Mouse (Mus musculus) Muller cell, postnatal 12 days (primary cell): ENCODE measurements around the gene Amd2.

Experiments
- DNase-seq: peaks from one replicate; pipeline ENCODE4 v3.0.0-alpha.2; 2015; ENCODE audit errors: inconsistent ontology term

The Amd2 gene

DNA sequence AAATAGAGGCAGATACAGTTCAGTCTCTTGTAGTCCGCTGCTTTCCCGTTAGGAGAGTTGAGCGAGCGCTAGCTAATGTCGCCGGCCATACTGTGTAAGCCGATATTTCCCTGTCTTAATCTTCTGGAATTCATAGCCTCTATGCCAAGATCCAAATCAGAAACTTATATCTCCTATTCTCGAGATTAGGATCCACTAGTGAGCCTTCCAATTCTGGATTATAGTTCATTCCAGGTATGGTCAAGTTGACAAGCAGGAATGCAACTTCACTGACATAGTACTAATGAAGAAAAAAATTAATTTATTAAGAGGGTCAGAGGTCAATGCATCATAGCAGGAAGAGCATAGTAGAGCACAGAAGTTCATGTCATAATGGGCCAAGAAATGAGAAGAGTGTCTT lies at the start of gene Amd2:
Gene Amd2, minus strand, starts transcription at position 101 of the 400 bp plus-strand sequence.
- DNase-seq: no peak

DNA sequence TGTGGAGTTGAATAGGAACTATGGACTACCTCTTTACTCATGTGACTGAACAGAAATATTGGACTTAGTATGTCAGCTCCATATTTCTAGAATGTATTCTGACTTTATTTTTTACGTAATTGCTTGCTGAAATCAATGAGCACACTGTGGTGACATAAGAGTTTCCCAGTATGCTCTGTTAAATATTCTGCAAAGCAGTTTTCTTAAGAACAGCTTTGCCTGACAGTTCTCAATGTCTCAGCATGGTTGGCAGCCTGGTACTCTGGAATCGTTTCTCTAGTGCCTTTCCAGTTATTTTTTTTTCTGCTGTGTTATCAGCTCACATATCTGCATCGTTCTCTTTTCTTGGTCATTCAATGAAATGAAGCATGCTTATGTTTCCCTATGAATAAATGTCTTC lies 49.6 kb upstream of the Amd2 start:
- DNase-seq: no peak

DNA sequence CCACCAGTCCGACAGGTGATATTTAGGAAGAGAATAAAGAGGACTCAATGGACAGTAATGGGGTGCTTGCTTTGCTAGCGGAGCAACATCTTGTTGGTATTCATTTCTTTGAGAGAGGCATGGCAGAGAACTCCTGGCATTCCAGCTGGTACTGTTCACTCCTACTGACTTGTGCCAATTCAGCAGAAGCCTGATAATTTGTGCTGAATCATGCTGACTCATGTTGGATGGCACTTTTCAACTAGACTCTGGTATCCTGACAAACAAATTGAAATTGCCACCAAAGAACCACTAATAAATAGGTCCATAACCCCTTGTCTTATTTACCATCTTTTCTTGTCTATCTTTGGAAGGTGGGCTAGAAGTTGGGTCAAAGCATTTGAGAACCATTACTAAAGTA lies 25.9 kb upstream of the Amd2 start:
- peak; percentile 52 for DNase-seq

DNA sequence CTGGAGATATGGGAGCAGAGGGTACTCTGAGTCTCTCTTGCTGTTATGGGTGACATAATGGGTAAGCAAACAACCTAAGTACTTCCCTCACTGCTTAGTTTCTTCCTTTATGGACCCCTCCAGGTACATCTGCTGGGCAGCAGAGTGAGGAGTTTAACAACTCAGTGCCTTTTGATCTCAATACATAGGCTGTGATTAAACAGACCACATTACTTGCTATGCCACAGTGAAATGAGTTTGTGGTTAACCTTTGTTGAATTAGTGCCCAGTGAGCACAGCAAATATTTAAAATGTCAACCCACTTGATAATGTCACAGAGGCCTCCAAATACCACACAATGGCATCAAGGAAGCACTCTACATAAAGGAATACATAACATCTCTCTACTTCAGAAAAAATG lies 2.6 kb upstream of the Amd2 start:
- peak; percentile 65 for DNase-seq
